Mouse (Mus musculus): ENCODE data around the gene Eya2.

Eya2 gene

GRCm38 (mm10) chr2:165653001-165653921 lies 58.4 kb downstream of the Eya2 start:
- DNase-seq = peak; percentile 90

- no peak for DNase-seq
Measured at GRCm38 (mm10) chr2:165654151-165654550, 59.3 kb downstream of the Eya2 start.

GRCm38 (mm10) chr2:165654696-165655491 lies 60.1 kb downstream of the Eya2 start:
- no peak for DNase-seq

- DNase-seq = no peak
Measured at GRCm38 (mm10) chr2:165656541-165656940, 61.7 kb downstream of the Eya2 start.

- DNase-seq = no peak
Measured at GRCm38 (mm10) chr2:165656956-165657355, 62.1 kb downstream of the Eya2 start.

- DNase-seq = no peak
Measured at GRCm38 (mm10) chr2:165659552-165659951, 64.7 kb downstream of the Eya2 start.

GRCm38 (mm10) chr2:165663266-165663665 lies 68.4 kb downstream of the Eya2 start:
- DNase-seq = no peak

- DNase-seq = no peak
Measured at GRCm38 (mm10) chr2:165664648-165665047, 69.8 kb downstream of the Eya2 start.

GRCm38 (mm10) chr2:165665176-165665575 lies 70.3 kb downstream of the Eya2 start:
- DNase-seq = no peak

- DNase-seq = no peak
Measured at GRCm38 (mm10) chr2:165667096-165667495, 72.3 kb downstream of the Eya2 start.

GRCm38 (mm10) chr2:165682719-165683118 lies 87.9 kb downstream of the Eya2 start:
- peak; percentile 21 for DNase-seq

GRCm38 (mm10) chr2:165687516-165687915 lies 92.7 kb downstream of the Eya2 start:
- peak; percentile 47 for DNase-seq

GRCm38 (mm10) chr2:165688896-165689295 lies 94.1 kb downstream of the Eya2 start:
- DNase-seq = no peak

GRCm38 (mm10) chr2:165691016-165691415 lies 96.2 kb downstream of the Eya2 start:
- peak; percentile 45 for DNase-seq

- DNase-seq = no peak
Measured at GRCm38 (mm10) chr2:165692944-165693660, 98.3 kb downstream of the Eya2 start.

GRCm38 (mm10) chr2:165694767-165695166 lies 99.9 kb downstream of the Eya2 start:
- DNase-seq = no peak

GRCm38 (mm10) chr2:165700252-165700908 lies 105.5 kb downstream of the Eya2 start:
- peak; percentile 72 for DNase-seq

GRCm38 (mm10) chr2:165703033-165703805 lies 108.4 kb downstream of the Eya2 start:
- DNase-seq = no peak

- no peak for DNase-seq
Measured at GRCm38 (mm10) chr2:165708266-165708665, 113.4 kb downstream of the Eya2 start.

- DNase-seq = no peak
Measured at GRCm38 (mm10) chr2:165716688-165717087, 121.9 kb downstream of the Eya2 start.

All from embryo, embryonic 11 days (tissue).